Mouse (Mus musculus): Measurements from ENCODE around the gene Atg9b. TPM values are rescaled to one million over a fixed set of nuclear protein-coding genes. Genes with fewer than 3 reads are reported as not detected.

Atg9b gene
- total and polyA plus RNA-seq, 2 experiments: 0.09 to 0.35 TPM

DNA sequence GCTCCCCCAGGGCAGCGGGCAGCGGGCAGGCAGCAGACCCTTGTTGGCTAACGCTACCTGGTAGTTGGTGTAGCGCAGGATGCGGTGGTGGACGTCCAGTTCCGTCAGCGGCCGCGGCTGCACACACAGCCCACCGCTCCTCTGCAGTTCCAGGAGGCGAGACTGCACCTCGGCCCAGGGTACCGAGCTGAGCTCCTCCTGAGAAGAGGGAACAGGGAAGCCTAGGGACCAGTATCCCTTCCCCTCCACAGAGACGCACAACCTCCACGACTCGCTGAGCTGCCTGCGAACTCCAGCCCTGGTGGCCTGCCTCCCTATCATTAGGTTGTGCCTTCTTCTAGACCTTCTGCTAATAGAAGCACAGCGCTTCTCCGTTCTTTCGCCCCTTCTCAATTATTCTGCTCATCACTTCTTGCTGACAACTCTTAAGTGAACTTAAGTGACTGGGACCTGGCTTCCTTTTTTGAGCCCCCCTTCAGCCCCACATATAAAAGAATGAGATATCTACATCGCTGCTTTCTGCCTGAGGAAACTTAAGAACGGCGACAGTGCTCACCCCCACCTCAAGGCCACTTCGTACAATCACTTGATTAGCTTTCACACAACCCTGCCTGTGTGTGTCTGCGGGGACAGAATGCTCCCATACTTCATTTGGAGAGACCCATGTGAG lies 3.6 kb downstream of the Atg9b start:
- no peak for TF ChIP-seq CTCF (IDR thresholded peaks at IDR 0.05; ENCODE audit: low read depth, low read length)
- no peak for TF ChIP-seq POLR2A (IDR thresholded peaks at IDR 0.05; ENCODE audit: extremely low read depth, insufficient read depth, low read length)
- Histone ChIP-seq H3K27me3 (ENCODE audit: control insufficient read depth, insufficient read depth, low read length) (no peaks in the 10 kb centered on the region), H3K27ac (replicated peaks; ENCODE audit: insufficient read depth, low read depth, low read length) (no peak overlapping the region), H3K4me1 (ENCODE audit: control insufficient read depth, insufficient read depth, low read length) (peaks cover 7% of the 10 kb centered on the region; the same call in 1 of the 2 replicates), H3K36me3 (ENCODE audit: control insufficient read depth, insufficient read depth, low read length) (no peaks in the 10 kb centered on the region), H3K4me3 (ENCODE audit: insufficient read depth, low read depth, low read length) (peak overlapping the region; percentile 31; the same call in 1 of the 2 replicates), H3K9ac (ENCODE audit: low read depth, low read length) (peak overlapping the region; percentile 65), H3K79me2 (ENCODE audit: control insufficient read depth, insufficient read depth, low read length) (no peaks in the 10 kb centered on the region)
- 36% methylated on average over 26 of the region's 26 CpGs for WGBS
- DNase-seq (ENCODE audit: extremely low read depth, low read depth, low spot score): no peak

DNA sequence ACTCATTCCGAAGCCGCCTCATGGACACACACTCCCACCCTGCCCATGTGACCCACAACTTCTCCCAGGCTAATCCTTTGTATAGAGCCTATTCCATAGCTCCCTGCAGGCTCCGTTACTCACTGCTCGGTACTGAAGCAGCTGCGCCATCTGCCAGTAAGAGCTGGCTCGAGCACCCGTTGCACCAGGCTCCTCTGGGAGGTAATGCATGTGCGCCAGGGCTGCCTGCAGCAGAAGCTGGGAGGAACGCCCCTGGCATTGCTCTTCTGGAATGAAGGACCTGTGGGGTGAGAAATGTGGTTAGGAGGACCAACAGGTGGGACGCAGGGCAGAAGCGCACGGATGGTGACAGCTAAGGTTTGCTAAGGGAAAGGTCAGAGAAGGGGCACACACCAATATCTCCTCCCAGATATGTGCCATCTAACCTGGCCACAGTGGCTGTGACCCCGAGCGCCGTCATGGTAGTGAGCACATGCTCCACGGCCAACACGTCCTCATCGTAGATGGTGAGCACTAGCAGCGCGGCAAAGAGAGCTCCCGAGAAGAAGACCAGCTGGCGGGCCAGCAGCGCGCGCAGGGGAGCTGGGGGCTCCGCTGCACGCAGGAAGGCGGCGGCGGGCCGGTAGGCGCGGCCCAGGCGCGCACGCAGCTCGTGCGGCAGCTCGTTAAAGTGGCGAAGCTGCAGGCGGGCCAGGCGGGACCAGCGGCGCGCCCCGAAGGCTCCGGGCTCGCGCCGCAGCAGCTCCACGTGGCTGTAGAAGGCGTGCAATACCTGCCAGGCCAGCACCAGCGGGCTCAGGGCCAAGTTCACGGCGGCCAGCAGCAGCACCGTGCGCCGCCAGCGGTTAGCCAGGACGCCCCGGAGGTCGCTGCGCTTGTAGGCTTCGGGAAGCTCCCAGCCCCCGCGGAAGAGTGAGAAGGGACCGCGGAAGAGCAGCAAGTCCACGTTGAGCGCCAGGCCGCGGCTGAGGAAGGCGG lies 4.4 kb downstream of the Atg9b start:
- Histone ChIP-seq H3K79me2 (ENCODE audit: control insufficient read depth, insufficient read depth, low read length) (no peaks in the 10 kb centered on the region), H3K27me3 (ENCODE audit: control insufficient read depth, insufficient read depth, low read length) (no peaks in the 10 kb centered on the region), H3K4me1 (ENCODE audit: control insufficient read depth, insufficient read depth, low read length) (peaks cover 7% of the 10 kb centered on the region; the same call in 1 of the 2 replicates), H3K4me3 (ENCODE audit: insufficient read depth, low read depth, low read length) (peak overlapping the region; percentile 31; the same call in 1 of the 2 replicates), H3K36me3 (ENCODE audit: control insufficient read depth, insufficient read depth, low read length) (no peaks in the 10 kb centered on the region), H3K9ac (ENCODE audit: low read depth, low read length) (peak overlapping the region; percentile 65), H3K27ac (replicated peaks; ENCODE audit: insufficient read depth, low read depth, low read length) (no peak overlapping the region)
- TF ChIP-seq CTCF (IDR thresholded peaks at IDR 0.05; ENCODE audit: low read depth, low read length) (peak; percentile 36), POLR2A (IDR thresholded peaks at IDR 0.05; ENCODE audit: extremely low read depth, insufficient read depth, low read length) (no peak)
- 2% methylated on average over 73 of the region's 73 CpGs for WGBS
- peak; percentile 69 for DNase-seq (ENCODE audit: extremely low read depth, low read depth, low spot score)

GRCm38 (mm10) chr5:24385887-24386550 lies 5.9 kb downstream of the Atg9b start:
- H3K4me3 ChIP-seq (ENCODE audit: insufficient read depth, low read depth, low read length): no peak overlapping the region
- WGBS: 86% methylated on average over 10 of the region's 10 CpGs
- H3K4me1 ChIP-seq (ENCODE audit: control insufficient read depth, insufficient read depth, low read length): peaks cover 7% of the 10 kb centered on the region; the same call in 1 of the 2 replicates
- no peaks in the 10 kb centered on the region for H3K79me2 ChIP-seq (ENCODE audit: control insufficient read depth, insufficient read depth, low read length)
- no peaks in the 10 kb centered on the region for H3K27me3 ChIP-seq (ENCODE audit: control insufficient read depth, insufficient read depth, low read length)
- no peak overlapping the region for H3K27ac ChIP-seq (replicated peaks; ENCODE audit: insufficient read depth, low read depth, low read length)
- no peak overlapping the region for H3K9ac ChIP-seq (ENCODE audit: low read depth, low read length)
- no peak for DNase-seq (ENCODE audit: extremely low read depth, low read depth, low spot score)
- H3K36me3 ChIP-seq (ENCODE audit: control insufficient read depth, insufficient read depth, low read length): no peaks in the 10 kb centered on the region
- TF ChIP-seq POLR2A (IDR thresholded peaks at IDR 0.05; ENCODE audit: extremely low read depth, insufficient read depth, low read length) (no peak), CTCF (IDR thresholded peaks at IDR 0.05; ENCODE audit: low read depth, low read length) (no peak)

DNA sequence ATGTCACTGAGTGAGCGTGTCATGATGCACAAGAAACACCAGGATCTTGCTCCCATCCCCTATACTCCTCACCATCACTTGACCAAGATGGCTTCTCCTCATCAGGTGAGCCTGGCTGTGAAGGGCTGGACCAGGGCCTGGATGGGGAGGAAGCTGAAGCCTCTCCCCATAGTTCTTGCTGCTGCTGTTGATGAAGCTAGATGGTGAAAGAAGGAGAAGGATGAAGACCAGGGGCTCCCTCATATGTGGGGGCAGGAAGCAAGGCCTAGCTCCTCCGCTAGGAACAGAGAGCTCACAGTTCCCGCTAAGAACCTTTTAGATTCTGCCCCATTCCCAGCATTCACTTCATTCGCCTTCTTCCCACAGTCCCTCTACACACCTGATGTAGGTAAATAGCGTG lies 6.6 kb downstream of the Atg9b start:
- Histone ChIP-seq H3K9ac (ENCODE audit: low read depth, low read length) (no peak overlapping the region), H3K79me2 (ENCODE audit: control insufficient read depth, insufficient read depth, low read length) (no peaks in the 10 kb centered on the region), H3K27me3 (ENCODE audit: control insufficient read depth, insufficient read depth, low read length) (no peaks in the 10 kb centered on the region), H3K4me1 (ENCODE audit: control insufficient read depth, insufficient read depth, low read length) (peaks cover 7% of the 10 kb centered on the region; the same call in 1 of the 2 replicates), H3K27ac (replicated peaks; ENCODE audit: insufficient read depth, low read depth, low read length) (no peak overlapping the region), H3K36me3 (ENCODE audit: control insufficient read depth, insufficient read depth, low read length) (no peaks in the 10 kb centered on the region), H3K4me3 (ENCODE audit: insufficient read depth, low read depth, low read length) (no peak overlapping the region)
- TF ChIP-seq CTCF (IDR thresholded peaks at IDR 0.05; ENCODE audit: low read depth, low read length) (no peak), POLR2A (IDR thresholded peaks at IDR 0.05; ENCODE audit: extremely low read depth, insufficient read depth, low read length) (no peak)
- WGBS: 95% methylated on average over 5 of the region's 5 CpGs
- no peak for DNase-seq (ENCODE audit: extremely low read depth, low read depth, low spot score)

DNA sequence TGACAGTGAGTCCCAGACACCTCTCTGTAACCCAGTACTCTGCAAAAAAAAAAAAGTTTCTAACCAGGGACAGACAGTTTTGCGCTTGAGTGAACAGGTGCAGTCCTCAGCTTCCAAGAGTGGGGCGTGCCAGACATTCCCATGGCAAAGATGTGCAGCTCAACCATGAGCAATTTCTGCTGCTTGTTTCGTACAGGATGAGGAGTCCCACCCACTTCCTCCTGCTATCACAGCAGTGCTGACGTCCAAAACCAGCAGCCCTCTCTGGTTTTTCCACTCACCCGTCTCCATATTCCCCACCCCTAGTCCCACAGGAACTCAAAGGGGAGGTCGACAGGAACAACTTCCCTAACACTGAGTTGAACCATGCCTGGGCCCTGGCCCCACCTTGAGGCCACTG lies 7.5 kb downstream of the Atg9b start:
- Histone ChIP-seq H3K4me3 (ENCODE audit: insufficient read depth, low read depth, low read length) (no peak overlapping the region), H3K27me3 (ENCODE audit: control insufficient read depth, insufficient read depth, low read length) (no peaks in the 10 kb centered on the region), H3K79me2 (ENCODE audit: control insufficient read depth, insufficient read depth, low read length) (no peaks in the 10 kb centered on the region), H3K9ac (ENCODE audit: low read depth, low read length) (no peak overlapping the region), H3K36me3 (ENCODE audit: control insufficient read depth, insufficient read depth, low read length) (no peaks in the 10 kb centered on the region), H3K27ac (replicated peaks; ENCODE audit: insufficient read depth, low read depth, low read length) (no peak overlapping the region), H3K4me1 (ENCODE audit: control insufficient read depth, insufficient read depth, low read length) (peaks cover 6% of the 10 kb centered on the region; the same call in 1 of the 2 replicates)
- no peak for DNase-seq (ENCODE audit: extremely low read depth, low read depth, low spot score)
- WGBS: 65% methylated on average over 6 of the region's 6 CpGs
- TF ChIP-seq POLR2A (IDR thresholded peaks at IDR 0.05; ENCODE audit: extremely low read depth, insufficient read depth, low read length) (no peak), CTCF (IDR thresholded peaks at IDR 0.05; ENCODE audit: low read depth, low read length) (no peak)
